Mouse (Mus musculus) MEL (cell line): ENCODE measurements around the gene Nav1. TPM values are rescaled to one million over a fixed set of nuclear protein-coding genes. Genes with fewer than 3 reads are reported as not detected.

Experiments
- DNase-seq: peaks from one replicate; pipeline ENCODE4 v3.0.0; 2011; ENCODE audit warnings: low read depth, low spot score
- H3K27ac ChIP-seq: 2 replicates; pipeline ENCODE4 v1.5.1; 2012; ENCODE audit warnings: low read depth, mild to moderate bottlenecking, control low read depth, low read length, moderate library complexity; ENCODE audit not compliant: control insufficient read depth
- H3K27me3 ChIP-seq, 2 experiments: fragments of 150-350 bp in 1 of 2; sonication (generic) in 1 of 2; 2 replicates each; pipeline ENCODE4 v1.6.1; 2012; ENCODE audit warnings: low read length in 2 of 2, mild to moderate bottlenecking in 2 of 2, improper control_type of control experiment in 1 of 2, moderate library complexity in 1 of 2; ENCODE audit not compliant: insufficient read depth in 2 of 2, control insufficient read depth in 1 of 2
- H3K36me3 ChIP-seq, 2 experiments: 2 replicates each; pipeline ENCODE4 v1.6.1; 2012 to 2014; ENCODE audit warnings: low read length in 2 of 2, improper control_type of control experiment in 1 of 2, inconsistent platforms in 1 of 2, mild to moderate bottlenecking in 1 of 2; ENCODE audit not compliant: insufficient read depth in 2 of 2, control insufficient read depth in 1 of 2
- H3K4me1 ChIP-seq, 2 experiments: fragments of 150-350 bp in 1 of 2; sonication (generic) in 1 of 2; 2 replicates each; pipeline ENCODE4 v1.6.1; 2012; ENCODE audit warnings: low read length in 2 of 2, improper control_type of control experiment in 1 of 2, mild to moderate bottlenecking in 1 of 2; ENCODE audit not compliant: insufficient read depth in 2 of 2, control insufficient read depth in 1 of 2
- H3K4me3 ChIP-seq, 2 experiments: fragments of 150-350 bp in 1 of 2; sonication (generic) in 1 of 2; 2 replicates each; pipeline ENCODE4 v1.5.1; 2012; ENCODE audit warnings: low read depth in 2 of 2, low read length in 2 of 2, mild to moderate bottlenecking in 2 of 2, moderate library complexity in 2 of 2, control low read depth in 1 of 2, improper control_type of control experiment in 1 of 2; ENCODE audit not compliant: control insufficient read depth in 1 of 2, insufficient read depth in 1 of 2
- H3K79me2 ChIP-seq: 2 replicates; pipeline ENCODE4 v1.6.1; 2012; ENCODE audit warnings: mild to moderate bottlenecking, low read length, moderate library complexity; ENCODE audit not compliant: control insufficient read depth, poor library complexity, insufficient read depth
- H3K9ac ChIP-seq: 2 replicates; pipeline ENCODE4 v1.6.1; 2012; ENCODE audit warnings: low read depth, mild to moderate bottlenecking, control low read depth, low read length, moderate library complexity; ENCODE audit not compliant: control insufficient read depth, poor library complexity, severe bottlenecking
- H3K9me3 ChIP-seq: fragments of 150-350 bp; sonication (generic); replicated peaks from 2 replicates; pipeline ENCODE4 v1.6.1; 2012; ENCODE audit warnings: mild to moderate bottlenecking, low read length, improper control_type of control experiment, moderate library complexity; ENCODE audit not compliant: insufficient read depth
- BHLHE40 ChIP-seq: IDR thresholded peaks from 2 replicates; pipeline ENCODE4 v1.6.1; 2012; ENCODE audit warnings: low read depth, mild to moderate bottlenecking, inconsistent platforms, low read length, improper control_type of control experiment, borderline replicate concordance
- CHD2 ChIP-seq: IDR thresholded peaks from 2 replicates; pipeline ENCODE4 v1.6.1; 2011; ENCODE audit warnings: low read length, improper control_type of control experiment
- ELF1 ChIP-seq: IDR thresholded peaks from 2 replicates; pipeline ENCODE4 v1.6.1; 2014; ENCODE audit warnings: low read depth, mild to moderate bottlenecking, inconsistent platforms, low read length, improper control_type of control experiment, moderate library complexity
- EP300 ChIP-seq, 2 experiments: IDR thresholded peaks; 2 replicates each; pipeline ENCODE4 v1.6.1; 2011; ENCODE audit warnings: improper control_type of control experiment in 2 of 2, low read length in 2 of 2, low read depth in 1 of 2, mild to moderate bottlenecking in 1 of 2
- ETS1 ChIP-seq: IDR thresholded peaks from 2 replicates; pipeline ENCODE4 v1.6.1; 2012; ENCODE audit warnings: low read depth, mild to moderate bottlenecking, inconsistent platforms, low read length, improper control_type of control experiment, moderate library complexity
- GABPA ChIP-seq: IDR thresholded peaks from 2 replicates; pipeline ENCODE4 v1.6.1; 2012; ENCODE audit warnings: low read depth, mild to moderate bottlenecking, inconsistent platforms, low read length, improper control_type of control experiment, moderate library complexity
- GATA1 ChIP-seq: IDR thresholded peaks from 2 replicates; pipeline ENCODE4 v1.6.1; 2011; ENCODE audit warnings: low read depth, low read length, improper control_type of control experiment
- HCFC1 ChIP-seq: IDR thresholded peaks from 2 replicates; pipeline ENCODE4 v1.6.1; 2012; ENCODE audit warnings: low read depth, mild to moderate bottlenecking, inconsistent platforms, low read length, improper control_type of control experiment, moderate library complexity
- JUND ChIP-seq: IDR thresholded peaks from 2 replicates; pipeline ENCODE4 v1.6.1; 2011; ENCODE audit warnings: low read depth, mild to moderate bottlenecking, improper control_type of control experiment, low read length
- KAT2A ChIP-seq: conservative IDR thresholded peaks from 2 replicates; pipeline ENCODE4 v1.6.1; 2012; ENCODE audit warnings: low read depth, low read length, improper control_type of control experiment, inconsistent platforms
- MAX ChIP-seq: IDR thresholded peaks from 2 replicates; pipeline ENCODE4 v1.6.1; 2011; ENCODE audit warnings: low read length, improper control_type of control experiment
- MAZ ChIP-seq: IDR thresholded peaks from 2 replicates; pipeline ENCODE4 v1.6.1; 2012; ENCODE audit warnings: low read depth, mild to moderate bottlenecking, inconsistent platforms, low read length, improper control_type of control experiment
- MXI1 ChIP-seq: IDR thresholded peaks from 2 replicates; pipeline ENCODE4 v1.6.1; 2011; ENCODE audit warnings: mild to moderate bottlenecking, low read depth, low read length, improper control_type of control experiment
- MYC ChIP-seq: IDR thresholded peaks from 2 replicates; pipeline ENCODE4 v1.6.1; 2011; ENCODE audit warnings: low read depth, mild to moderate bottlenecking, low read length, improper control_type of control experiment, moderate library complexity
- NELFE ChIP-seq: IDR thresholded peaks from 2 replicates; pipeline ENCODE4 v1.6.1; 2011; ENCODE audit warnings: low read depth, low read length, improper control_type of control experiment
- POLR2A ChIP-seq, 2 experiments: IDR thresholded peaks; 2 replicates each; pipeline ENCODE4 v1.6.1; 2011 to 2012; ENCODE audit warnings: low read length in 2 of 2, mild to moderate bottlenecking in 2 of 2, control low read depth in 1 of 2, improper control_type of control experiment in 1 of 2, low read depth in 1 of 2, moderate library complexity in 1 of 2; ENCODE audit not compliant: control insufficient read depth in 1 of 2, insufficient read depth in 1 of 2, poor library complexity in 1 of 2
- POLR2AphosphoS2 ChIP-seq: IDR thresholded peaks from 2 replicates; pipeline ENCODE4 v1.6.1; 2011; ENCODE audit warnings: low read length, improper control_type of control experiment
- RAD21 ChIP-seq: IDR thresholded peaks from 2 replicates; pipeline ENCODE4 v1.6.1; 2011; ENCODE audit warnings: mild to moderate bottlenecking, low read depth, low read length, improper control_type of control experiment
- SIN3A ChIP-seq: IDR thresholded peaks from 2 replicates; pipeline ENCODE4 v1.6.1; 2012; ENCODE audit warnings: low read length, improper control_type of control experiment, inconsistent platforms
- SMC3 ChIP-seq: IDR thresholded peaks from 2 replicates; pipeline ENCODE4 v1.6.1; 2011; ENCODE audit warnings: low read depth, low read length, improper control_type of control experiment
- TCF12 ChIP-seq: IDR thresholded peaks from 2 replicates; pipeline ENCODE4 v1.6.1; 2014; ENCODE audit warnings: low read depth, mild to moderate bottlenecking, inconsistent platforms, low read length, improper control_type of control experiment, moderate library complexity
- USF1 ChIP-seq: IDR thresholded peaks from 2 replicates; pipeline ENCODE4 v1.6.1; 2014; ENCODE audit warnings: low read depth, mild to moderate bottlenecking, inconsistent platforms, low read length, improper control_type of control experiment, moderate library complexity
- ZC3H11A ChIP-seq: IDR thresholded peaks from 2 replicates; pipeline ENCODE4 v1.6.1; 2012; ENCODE audit warnings: low read depth, mild to moderate bottlenecking, inconsistent platforms, low read length, improper control_type of control experiment
- ZKSCAN1 ChIP-seq: IDR thresholded peaks from 2 replicates; pipeline ENCODE4 v1.6.1; 2012; ENCODE audit warnings: low read depth, mild to moderate bottlenecking, inconsistent platforms, low read length, improper control_type of control experiment, moderate library complexity
- ZMIZ1 ChIP-seq: IDR thresholded peaks from 2 replicates; pipeline ENCODE4 v1.6.1; 2012; ENCODE audit warnings: low read depth, mild to moderate bottlenecking, inconsistent platforms, low read length, improper control_type of control experiment, moderate library complexity
- polyA plus RNA-seq, 2 experiments: library from polyadenylated mRNA; stranded (reverse) in 1 of 2; unstranded in 1 of 2; fragments of >175 nt in 1 of 2; fragments of >200 nt in 1 of 2; gene quantifications; 2 replicates each; pipeline versions ENCODE4 v1.2.1 to v1.2.4; 2012; ENCODE audit warnings: low replicate concordance in 2 of 2, low read depth in 1 of 2; ENCODE audit not compliant: insufficient read length in 2 of 2, insufficient read depth in 1 of 2, missing spikeins in 1 of 2
- total RNA-seq: library from RNA; depleted of rRNA; stranded (reverse); fragments of 300-350 nt; gene quantifications from 2 replicates; pipeline ENCODE4 v1.2.3, GENCODE M21; 2012

The Nav1 gene
- total and polyA plus RNA-seq, 3 experiments = 0.89 to 9.6 TPM; not detected in 1

GRCm38 (mm10) chr1:135536822-135537221 is 70.3 kb downstream of the Nav1 start:
- H3K4me1 ChIP-seq = no peaks in the 10 kb centered on the region
- H3K4me3 ChIP-seq = no peak overlapping the region
- no peak for DNase-seq
- no peak overlapping the region for H3K9ac ChIP-seq
- TF ChIP-seq HCFC1 (no peak), RAD21 (no peak), ZMIZ1 (no peak), GATA1 (no peak), CHD2 (no peak), GABPA (no peak), BHLHE40 (no peak), ETS1 (no peak), MAX (no peak), SMC3 (no peak), SIN3A (no peak), KAT2A (no peak), NELFE (no peak)
- no peaks in the 10 kb centered on the region for H3K27me3 ChIP-seq
- no peak overlapping the region for H3K27ac ChIP-seq
- H3K36me3 ChIP-seq = no peaks in the 10 kb centered on the region
- no peaks in the 10 kb centered on the region for H3K9me3 ChIP-seq
- no peaks in the 10 kb centered on the region for H3K79me2 ChIP-seq

- H3K27me3 ChIP-seq = no peaks in the 10 kb centered on the region
- H3K79me2 ChIP-seq = no peaks in the 10 kb centered on the region
- H3K9me3 ChIP-seq = no peaks in the 10 kb centered on the region
- DNase-seq = no peak
- H3K4me1 ChIP-seq = no peaks in the 10 kb centered on the region
- no peak overlapping the region for H3K4me3 ChIP-seq
- TF ChIP-seq TCF12 = no peak
- no peak for TF ChIP-seq USF1
- no peak for TF ChIP-seq POLR2A (IDR thresholded peaks at IDR 0.05; ENCODE audit: control insufficient read depth in 1 of 2, insufficient read depth in 1 of 2, low read depth in 1 of 2, low read length in 2 of 2, poor library complexity in 1 of 2)
- TF ChIP-seq ELF1 = no peak
- TF ChIP-seq RAD21 = no peak
- TF ChIP-seq ETS1 = no peak
- TF ChIP-seq NELFE = no peak
- TF ChIP-seq ZC3H11A = no peak
- TF ChIP-seq MAZ = no peak
- TF ChIP-seq POLR2AphosphoS2 = no peak
- no peak for TF ChIP-seq EP300 (IDR thresholded peaks at IDR 0.05; ENCODE audit: low read depth in 1 of 2, low read length in 2 of 2)
- TF ChIP-seq HCFC1 = no peak
- TF ChIP-seq MXI1 = no peak
- no peak for TF ChIP-seq BHLHE40
- TF ChIP-seq GABPA = no peak
- no peak for TF ChIP-seq ZMIZ1
- TF ChIP-seq ZKSCAN1 = no peak
- no peak for TF ChIP-seq KAT2A
- no peak for TF ChIP-seq JUND
- no peak for TF ChIP-seq MYC
- H3K27ac ChIP-seq = no peak overlapping the region
- H3K36me3 ChIP-seq = no peaks in the 10 kb centered on the region
- no peak overlapping the region for H3K9ac ChIP-seq
Measured at GRCm38 (mm10) chr1:135536326-135536725, 70.8 kb downstream of the Nav1 start.
